Mouse (Mus musculus) heart, postnatal 0 days (tissue): ENCODE results near the gene Gstt4.

ENCODE experiments used
- CTCF ChIP-seq: IDR thresholded peaks from 2 replicates; pipeline ENCODE4 v1.5.1; 2016; ENCODE audit warnings: antibody characterized with exemption, control low read depth, low read depth
- EP300 ChIP-seq: IDR thresholded peaks from 2 replicates; pipeline ENCODE4 v1.6.1; 2016; ENCODE audit warnings: antibody characterized with exemption, low read depth

DNA sequence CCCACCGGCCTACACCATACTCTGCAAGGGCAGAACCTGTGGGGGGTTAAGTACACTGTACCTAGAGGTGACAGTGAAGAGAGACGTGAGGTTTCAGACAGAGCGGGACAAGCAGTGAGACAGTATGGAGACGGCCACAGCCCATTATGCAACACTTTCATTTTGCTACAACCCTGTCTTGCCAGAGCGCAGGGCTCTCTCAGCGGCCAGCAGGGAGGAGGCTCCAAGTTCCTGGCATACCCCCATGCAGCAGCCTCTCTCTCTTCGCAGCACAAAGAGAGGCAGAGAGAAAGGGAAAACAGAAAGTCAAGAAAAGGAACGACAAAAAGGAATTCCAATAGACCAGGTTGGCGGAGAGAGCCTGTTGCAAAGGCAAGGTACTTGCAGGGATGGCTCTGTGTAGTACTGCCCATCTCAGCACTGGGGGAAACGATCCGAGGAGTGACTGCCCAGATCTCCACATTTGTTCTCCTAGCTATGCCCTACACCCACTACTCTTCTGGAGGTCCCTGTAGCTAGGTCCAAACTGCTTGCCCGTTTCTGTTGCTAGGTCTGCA, 24.6 kb downstream of the Gstt4 start:
- TF ChIP-seq CTCF (no peak), EP300 (no peak)
